Mouse (Mus musculus) neural tube, embryonic 12.5 days (tissue): ENCODE data around the gene Ahnak2. TPM values are rescaled to one million over a fixed set of nuclear protein-coding genes. Genes with fewer than 3 reads are reported as not detected.
A peak's percentile ranks its signal among the peaks of the same experiment; 100 is the strongest.

Experiments used
- ATAC-seq: fragments of 200-750 bp; cut with Nextera tagmentation; 2 replicates; pipeline ENCODE4 v1.8.0; 2017; ENCODE audit warnings: low read depth, mild to moderate bottlenecking, moderate TSS enrichment, moderate library complexity; ENCODE audit not compliant: low FRiP score
- H3K27ac ChIP-seq: fragments of 300-500 bp; sonication (generic); 2 replicates; pipeline ENCODE4 v1.5.1; 2016
- H3K27me3 ChIP-seq: fragments of 300-500 bp; sonication (generic); replicated peaks from 2 replicates; pipeline ENCODE4 v1.6.1; 2016; ENCODE audit warnings: mild to moderate bottlenecking
- H3K36me3 ChIP-seq: fragments of 300-500 bp; sonication (generic); 2 replicates; pipeline ENCODE4 v1.6.1; 2016; ENCODE audit warnings: mild to moderate bottlenecking
- H3K4me1 ChIP-seq: fragments of 300-500 bp; sonication (generic); 2 replicates; pipeline ENCODE4 v1.6.1; 2016
- H3K4me2 ChIP-seq: fragments of 300-500 bp; sonication (generic); replicated peaks from 2 replicates; pipeline ENCODE4 v1.6.1; 2016; ENCODE audit warnings: mild to moderate bottlenecking
- H3K4me3 ChIP-seq: fragments of 300-500 bp; sonication (generic); 2 replicates; pipeline ENCODE4 v1.5.1; 2016
- H3K9ac ChIP-seq: fragments of 300-500 bp; sonication (generic); 2 replicates; pipeline ENCODE4 v1.6.1; 2016; ENCODE audit warnings: mild to moderate bottlenecking
- H3K9me3 ChIP-seq: fragments of 300-500 bp; sonication (generic); 2 replicates; pipeline ENCODE4 v1.6.1; 2016; ENCODE audit warnings: mild to moderate bottlenecking
- WGBS: fragments of 180-500 bp; shearing (Covaris S2); methylation state at CpG from one replicate; pipeline ENCODE4 v1.1.7; 2016; 5-methylcytosine and 5-hydroxymethylcytosine counted together
- polyA plus RNA-seq: library from polyadenylated mRNA; unstranded; fragments of >200 nt; fragmentation: Nextera tagmentation; extraction: Ambion mirVana; gene quantifications from 2 replicates; pipeline ENCODE4 v1.2.1, GENCODE M21; 2016

The Ahnak2 gene
- polyA plus RNA-seq, 1 experiment from 2014 or later = 0.93 TPM

- no peak overlapping the region for H3K27ac ChIP-seq
- no peaks in the 10 kb centered on the region for H3K9me3 ChIP-seq
- H3K4me2 ChIP-seq = no peak overlapping the region
- H3K4me1 ChIP-seq = peaks cover 15% of the 10 kb centered on the region
- 90% methylated on average over 10 of the region's 10 CpGs for WGBS
- no peak for ATAC-seq
- no peak overlapping the region for H3K4me3 ChIP-seq
- no peak overlapping the region for H3K9ac ChIP-seq
- no peaks in the 10 kb centered on the region for H3K27me3 ChIP-seq
- H3K36me3 ChIP-seq = peaks cover 29% of the 10 kb centered on the region
Observed at GRCm38 (mm10) chr12:112745716-112746115, 56.7 kb downstream of the Ahnak2 start.

DNA sequence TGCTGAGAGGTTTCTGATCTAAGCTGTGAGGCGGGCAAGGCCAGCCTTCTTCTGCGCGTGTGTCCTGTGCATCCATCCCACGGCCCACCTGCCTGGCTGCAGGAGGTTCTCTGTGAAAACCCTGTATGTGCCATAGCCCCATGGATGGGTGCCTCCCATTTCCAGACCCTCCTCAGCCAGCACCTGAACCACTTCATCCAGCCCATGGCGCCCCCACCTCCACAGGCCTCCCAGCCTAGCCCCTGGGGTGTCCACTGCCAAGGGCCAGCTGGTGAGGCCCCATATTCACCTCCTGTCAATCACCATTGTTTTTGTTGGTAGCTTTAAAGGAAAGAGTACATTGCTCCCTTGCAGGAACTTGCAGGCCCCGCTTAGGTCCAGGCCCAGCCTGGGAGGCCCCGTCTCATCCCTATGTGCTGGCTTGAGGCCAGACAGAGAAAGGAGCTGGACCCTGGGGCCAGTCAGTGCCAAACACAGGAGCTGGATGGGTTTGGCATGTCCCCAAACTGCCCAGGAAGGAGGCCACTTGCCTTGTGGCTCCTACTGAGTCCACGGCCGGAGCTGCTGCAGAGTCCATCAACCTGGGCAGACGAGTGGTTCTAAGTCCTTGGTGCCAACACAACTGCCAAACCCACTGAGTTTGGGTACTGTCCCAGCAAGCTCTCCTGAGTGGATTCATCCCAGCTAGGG, 57.4 kb downstream of the Ahnak2 start:
- H3K36me3 ChIP-seq = peaks cover 32% of the 10 kb centered on the region
- no peak overlapping the region for H3K27ac ChIP-seq
- H3K4me1 ChIP-seq = peaks cover 15% of the 10 kb centered on the region
- no peak overlapping the region for H3K4me2 ChIP-seq
- no peaks in the 10 kb centered on the region for H3K27me3 ChIP-seq
- no peak for ATAC-seq
- no peaks in the 10 kb centered on the region for H3K9me3 ChIP-seq
- no peak overlapping the region for H3K4me3 ChIP-seq
- no peak overlapping the region for H3K9ac ChIP-seq
- 88% methylated on average over 10 of the region's 10 CpGs for WGBS

- Histone ChIP-seq H3K4me1 (peaks cover 15% of the 10 kb centered on the region), H3K4me3 (no peak overlapping the region), H3K36me3 (peaks cover 40% of the 10 kb centered on the region), H3K9me3 (no peaks in the 10 kb centered on the region), H3K4me2 (no peak overlapping the region), H3K27me3 (no peaks in the 10 kb centered on the region), H3K27ac (no peak overlapping the region), H3K9ac (no peak overlapping the region)
- no peak for ATAC-seq
- WGBS = 91% methylated on average over 11 of the region's 11 CpGs
Observed at GRCm38 (mm10) chr12:112744211-112744610, 58.2 kb downstream of the Ahnak2 start.

DNA sequence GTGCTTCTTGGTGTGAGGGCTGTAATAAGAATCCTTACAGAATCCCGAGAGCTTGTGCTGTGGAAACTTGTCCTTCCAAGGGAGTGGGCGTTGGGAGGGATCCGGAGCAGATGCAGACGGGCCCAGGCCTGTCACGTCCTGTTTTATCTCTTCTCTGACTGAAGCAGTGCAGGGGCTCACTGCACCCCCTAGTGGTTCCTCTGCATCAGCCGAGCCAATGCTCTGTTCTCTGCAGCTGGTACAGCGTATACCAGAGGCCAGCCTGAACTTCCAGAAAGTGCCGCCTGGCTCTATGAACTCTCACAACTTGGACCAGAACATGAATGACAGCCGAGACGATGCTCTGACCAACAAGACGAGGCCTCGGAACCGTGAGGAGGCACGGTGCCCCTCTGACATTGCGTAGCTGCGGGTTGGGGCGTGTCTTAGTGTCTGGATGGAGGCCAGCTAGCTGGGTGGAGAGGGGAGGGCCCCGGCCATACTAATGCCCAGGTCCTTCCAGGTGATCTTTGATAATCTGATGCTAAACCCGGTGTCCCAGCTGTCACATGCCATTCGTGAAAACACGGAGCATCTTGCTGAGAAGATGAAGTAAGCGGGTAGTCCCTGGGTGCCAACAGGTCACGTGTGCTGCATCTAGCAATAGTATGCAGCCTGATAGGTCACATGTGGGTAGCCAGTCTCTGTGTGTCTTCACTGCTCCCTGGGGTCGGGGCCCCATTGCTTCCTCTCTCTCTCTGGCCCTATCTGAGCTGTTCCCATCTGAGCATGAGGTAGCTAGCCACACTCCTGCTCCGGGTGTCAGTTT, 59.1 kb downstream of the Ahnak2 start:
- H3K36me3 ChIP-seq = peaks cover 49% of the 10 kb centered on the region
- no peaks in the 10 kb centered on the region for H3K9me3 ChIP-seq
- no peak overlapping the region for H3K27ac ChIP-seq
- peaks cover 15% of the 10 kb centered on the region for H3K4me1 ChIP-seq
- no peaks in the 10 kb centered on the region for H3K27me3 ChIP-seq
- peak; percentile 45; the same call in 1 of the 2 replicates for ATAC-seq
- H3K4me2 ChIP-seq = no peak overlapping the region
- H3K9ac ChIP-seq = 0 out of 2 replicates have a peak overlapping the region, but pooled peaks have one; percentile 35
- WGBS = 62% methylated on average over 25 of the region's 25 CpGs
- H3K4me3 ChIP-seq = no peak overlapping the region

- peaks cover 55% of the 10 kb centered on the region for H3K36me3 ChIP-seq
- ATAC-seq = 0 out of 2 replicates have a peak, but pooled peaks have one; percentile 2
- WGBS = 75% methylated on average over 6 of the region's 6 CpGs
- 0 out of 2 replicates have a peak overlapping the region, but pooled peaks have one; percentile 1 for H3K27ac ChIP-seq
- no peaks in the 10 kb centered on the region for H3K27me3 ChIP-seq
- peaks cover 15% of the 10 kb centered on the region for H3K4me1 ChIP-seq
- H3K4me2 ChIP-seq = no peak overlapping the region
- H3K9ac ChIP-seq = 0 out of 2 replicates have a peak overlapping the region, but pooled peaks have one; percentile 35
- no peak overlapping the region for H3K4me3 ChIP-seq
- H3K9me3 ChIP-seq = no peaks in the 10 kb centered on the region
Observed at GRCm38 (mm10) chr12:112742768-112743167, 59.7 kb downstream of the Ahnak2 start.

GRCm38 (mm10) chr12:112739023-112739568, 63.4 kb downstream of the Ahnak2 start:
- WGBS = 93% methylated on average over 24 of the region's 24 CpGs
- Histone ChIP-seq H3K9ac (no peak overlapping the region), H3K36me3 (peaks cover 63% of the 10 kb centered on the region), H3K4me3 (no peak overlapping the region), H3K27ac (no peak overlapping the region), H3K4me2 (no peak overlapping the region), H3K27me3 (no peaks in the 10 kb centered on the region), H3K9me3 (no peaks in the 10 kb centered on the region), H3K4me1 (peaks cover 4% of the 10 kb centered on the region; the same call in 1 of the 2 replicates)
- ATAC-seq = no peak

GRCm38 (mm10) chr12:112738281-112739022, 64.0 kb downstream of the Ahnak2 start:
- peaks cover 64% of the 10 kb centered on the region for H3K36me3 ChIP-seq
- no peak overlapping the region for H3K4me2 ChIP-seq
- no peaks in the 10 kb centered on the region for H3K9me3 ChIP-seq
- H3K4me1 ChIP-seq = peaks cover 4% of the 10 kb centered on the region; the same call in 1 of the 2 replicates
- ATAC-seq = no peak
- H3K9ac ChIP-seq = no peak overlapping the region
- H3K27me3 ChIP-seq = no peaks in the 10 kb centered on the region
- WGBS = 94% methylated on average over 31 of the region's 31 CpGs
- no peak overlapping the region for H3K27ac ChIP-seq
- no peak overlapping the region for H3K4me3 ChIP-seq

- Histone ChIP-seq H3K9ac (no peak overlapping the region), H3K4me2 (no peak overlapping the region), H3K27ac (no peak overlapping the region), H3K9me3 (no peaks in the 10 kb centered on the region), H3K36me3 (peaks cover 64% of the 10 kb centered on the region), H3K4me3 (no peak overlapping the region), H3K4me1 (peaks cover under 1% of the 10 kb centered on the region; the same call in 1 of the 2 replicates), H3K27me3 (no peaks in the 10 kb centered on the region)
- WGBS = 90% methylated on average over 14 of the region's 14 CpGs
- ATAC-seq = no peak
Observed at GRCm38 (mm10) chr12:112737761-112738160, 64.7 kb downstream of the Ahnak2 start.

- H3K27me3 ChIP-seq = no peaks in the 10 kb centered on the region
- ATAC-seq = no peak
- H3K36me3 ChIP-seq = peaks cover 68% of the 10 kb centered on the region
- H3K9ac ChIP-seq = no peak overlapping the region
- H3K4me2 ChIP-seq = no peak overlapping the region
- 89% methylated on average over 7 of the region's 7 CpGs for WGBS
- H3K4me1 ChIP-seq = no peaks in the 10 kb centered on the region
- H3K27ac ChIP-seq = no peak overlapping the region
- H3K4me3 ChIP-seq = no peak overlapping the region
- H3K9me3 ChIP-seq = no peaks in the 10 kb centered on the region
Observed at GRCm38 (mm10) chr12:112737081-112737480, 65.4 kb downstream of the Ahnak2 start.

GRCm38 (mm10) chr12:112736636-112736925, 65.9 kb downstream of the Ahnak2 start:
- Histone ChIP-seq H3K27me3 (no peaks in the 10 kb centered on the region), H3K9ac (no peak overlapping the region), H3K4me2 (no peak overlapping the region), H3K4me1 (no peaks in the 10 kb centered on the region), H3K4me3 (no peak overlapping the region), H3K9me3 (no peaks in the 10 kb centered on the region), H3K27ac (no peak overlapping the region), H3K36me3 (peaks cover 70% of the 10 kb centered on the region)
- no peak for ATAC-seq
- 91% methylated on average over 10 of the region's 10 CpGs for WGBS

- no peak overlapping the region for H3K4me3 ChIP-seq
- H3K9ac ChIP-seq = no peak overlapping the region
- no peaks in the 10 kb centered on the region for H3K27me3 ChIP-seq
- WGBS = 90% methylated on average over 29 of the region's 29 CpGs
- ATAC-seq = no peak
- no peak overlapping the region for H3K4me2 ChIP-seq
- H3K36me3 ChIP-seq = peaks cover 74% of the 10 kb centered on the region
- H3K4me1 ChIP-seq = no peaks in the 10 kb centered on the region
- H3K27ac ChIP-seq = no peak overlapping the region
- H3K9me3 ChIP-seq = no peaks in the 10 kb centered on the region
Observed at GRCm38 (mm10) chr12:112735896-112736635, 66.4 kb downstream of the Ahnak2 start.
